Mouse (Mus musculus): ENCODE measurements around the gene Mmp11.
"Not testable (repeated sequence)": the region's sequence is repeated elsewhere in the genome, so short reads cannot be mapped to it uniquely, and the experiment has no call there.

Mmp11 gene

DNA sequence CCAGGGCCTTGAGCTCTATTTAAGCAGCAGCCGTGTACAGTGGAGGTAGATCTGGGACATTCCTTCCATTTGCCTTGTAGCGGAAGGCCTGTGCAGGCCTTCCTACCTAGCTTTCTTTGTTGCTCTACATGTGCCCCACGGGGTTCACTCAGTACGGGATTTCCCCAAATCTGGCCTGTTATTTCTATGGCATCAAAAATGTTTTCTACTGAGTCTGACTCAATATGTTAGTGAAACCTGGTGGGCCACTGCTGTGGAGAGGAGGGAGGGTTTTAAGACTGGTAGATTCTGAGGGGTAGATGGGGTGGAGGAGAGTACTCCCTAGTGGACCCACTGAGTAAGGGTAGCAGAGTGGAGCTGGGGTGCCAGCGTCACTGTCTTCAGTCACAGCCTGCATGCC, 40.6 kb downstream of the Mmp11 start:
- DNase-seq: no peak

DNA sequence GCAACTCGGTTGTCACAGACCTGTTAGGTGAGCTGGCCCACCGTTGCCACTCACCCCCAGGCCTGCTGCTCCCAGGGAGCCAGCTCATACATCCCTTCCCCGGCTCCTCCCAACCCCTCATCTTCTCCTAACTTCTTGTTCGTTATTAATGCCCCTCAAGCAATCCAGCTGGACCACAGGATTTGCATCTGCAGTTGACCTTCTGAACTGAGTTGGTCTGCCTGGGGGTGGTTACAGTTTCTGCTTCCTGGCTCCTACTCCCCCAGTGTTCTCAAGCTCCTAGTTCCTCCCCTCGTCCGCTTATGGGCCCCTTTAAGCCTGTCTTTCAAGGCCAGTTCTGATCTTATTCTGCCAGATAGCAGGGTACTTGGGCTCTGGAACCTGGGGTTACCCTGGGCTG, 41.7 kb downstream of the Mmp11 start:
- no peak for DNase-seq

DNA sequence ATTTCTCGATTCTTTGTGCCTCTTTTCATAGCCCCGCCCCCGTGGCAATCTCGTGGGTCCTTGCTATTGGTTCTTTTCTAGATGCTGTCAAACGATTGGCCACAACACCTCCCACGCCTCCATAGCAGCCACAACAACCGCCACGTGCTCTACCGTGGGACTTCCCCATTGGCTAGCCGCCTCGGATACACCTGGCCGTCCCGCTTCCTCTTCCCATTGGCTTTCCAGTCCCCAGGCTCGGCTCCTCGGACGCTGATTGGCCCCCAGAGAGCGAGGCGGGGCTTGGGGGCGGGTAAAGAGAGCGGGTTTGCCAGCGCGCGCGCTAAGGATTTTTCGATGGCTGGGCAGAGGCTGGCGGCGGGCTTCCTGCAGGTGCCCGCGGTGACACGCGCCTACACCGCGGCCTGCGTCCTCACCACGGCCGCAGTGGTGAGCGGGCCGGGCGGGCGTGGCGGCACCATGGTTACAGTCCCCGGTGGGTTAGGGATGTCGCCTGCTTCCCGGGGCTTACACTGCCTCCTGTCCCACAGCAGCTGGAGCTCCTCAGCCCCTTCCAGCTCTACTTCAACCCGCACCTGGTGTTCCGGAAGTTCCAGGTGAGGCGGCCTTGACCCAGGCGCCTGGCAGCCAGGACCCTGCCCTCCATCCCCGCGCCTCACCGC, 43.1 kb downstream of the Mmp11 start, which contains the start of gene Derl3:
Gene Derl3, plus strand, starts transcription at position 325 of the 662 bp plus-strand sequence.
- peak; percentile 98 for DNase-seq

DNA sequence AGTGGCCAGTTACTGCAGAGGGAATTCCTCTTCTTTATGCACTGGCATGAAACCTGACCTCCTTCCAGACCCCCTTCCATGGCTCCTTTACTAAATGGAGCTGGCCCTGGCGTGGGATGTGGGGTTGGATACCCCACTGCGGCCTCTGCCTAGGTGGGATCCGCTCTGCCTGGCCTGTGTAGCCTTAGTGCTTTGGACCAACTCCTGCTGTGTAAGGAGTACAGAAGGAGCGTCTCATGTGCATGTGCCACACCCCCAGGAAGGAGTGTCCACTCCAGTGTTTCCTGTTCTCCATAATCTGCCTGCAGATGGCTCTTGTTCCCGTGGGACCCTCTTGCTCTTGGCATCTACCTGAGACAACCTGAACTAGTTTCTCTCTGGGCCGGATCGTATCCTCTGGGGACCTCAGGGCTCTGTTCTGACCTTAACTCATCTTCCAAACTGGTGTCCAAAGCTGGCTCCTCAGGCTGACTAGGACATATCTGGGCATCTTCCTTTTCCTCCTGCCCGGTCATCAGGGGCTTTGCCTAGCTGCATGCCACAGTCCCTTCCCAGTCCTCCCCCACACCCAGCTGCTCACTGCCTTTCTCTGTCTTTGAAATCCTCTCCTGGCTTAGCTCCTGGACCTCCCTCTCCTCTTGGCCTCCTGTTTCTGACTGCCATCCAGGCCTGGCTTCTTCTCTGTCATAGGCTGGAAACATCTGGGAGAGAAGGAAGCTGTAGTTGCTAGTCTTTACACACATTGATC, 46.7 kb downstream of the Mmp11 start:
- DNase-seq: no peak

DNA sequence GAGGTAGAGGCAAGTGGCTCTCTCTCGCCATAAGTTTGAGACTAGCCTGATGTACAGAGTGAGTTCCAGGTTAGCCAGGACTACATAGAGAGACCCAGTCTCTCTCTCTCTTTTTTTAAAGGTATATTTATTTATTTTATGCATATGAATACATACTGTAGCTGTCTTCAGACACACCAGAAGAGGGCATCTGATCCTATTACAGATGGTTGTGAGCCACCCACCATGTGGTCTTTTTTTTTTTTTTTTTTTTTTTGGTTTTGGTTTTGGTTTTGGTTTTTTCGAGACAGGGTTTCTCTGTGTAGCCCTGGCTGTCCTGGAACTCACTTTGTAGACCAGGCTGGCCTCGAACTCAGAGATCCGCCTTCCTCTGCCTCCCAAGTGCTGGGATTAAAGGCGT, 48.8 kb downstream of the Mmp11 start:
- DNase-seq: not testable (repeated sequence)

DNA sequence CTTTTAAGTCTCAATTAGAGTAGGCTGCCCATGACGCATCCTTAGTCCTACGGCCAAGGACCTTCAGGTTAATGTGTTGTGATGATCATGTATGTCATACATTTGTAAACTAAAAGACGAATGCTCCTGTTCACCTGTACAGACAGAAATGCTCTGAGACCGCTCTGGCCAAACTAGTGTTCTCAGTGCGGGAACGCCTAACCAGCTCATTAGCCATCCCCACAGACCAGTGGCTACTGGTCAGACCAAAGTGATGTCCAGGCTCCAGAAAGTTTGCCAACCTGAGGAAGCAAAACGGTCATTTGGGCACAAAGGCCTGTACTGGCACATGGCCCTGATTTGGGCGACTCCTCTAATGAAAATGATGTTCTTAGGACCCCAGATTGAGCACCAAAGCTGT, 51.6 kb downstream of the Mmp11 start:
- no peak for DNase-seq

DNA sequence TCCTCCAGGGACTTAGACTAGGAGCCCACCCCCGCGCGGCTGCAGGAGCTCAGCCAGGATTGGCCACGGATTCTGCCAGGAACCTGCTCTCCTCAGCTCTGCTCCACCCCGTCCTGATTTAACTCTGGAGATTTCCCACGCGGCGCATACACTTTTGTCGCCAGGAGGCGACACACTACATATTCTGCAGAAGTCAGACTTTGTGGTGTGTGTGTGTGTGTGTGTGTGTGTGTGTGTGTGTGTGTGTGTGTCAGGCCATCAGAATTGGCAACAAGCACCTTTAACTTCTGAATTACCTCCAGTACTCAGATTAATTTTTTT, 53.1 kb downstream of the Mmp11 start:
- DNase-seq: peak; percentile 84

DNA sequence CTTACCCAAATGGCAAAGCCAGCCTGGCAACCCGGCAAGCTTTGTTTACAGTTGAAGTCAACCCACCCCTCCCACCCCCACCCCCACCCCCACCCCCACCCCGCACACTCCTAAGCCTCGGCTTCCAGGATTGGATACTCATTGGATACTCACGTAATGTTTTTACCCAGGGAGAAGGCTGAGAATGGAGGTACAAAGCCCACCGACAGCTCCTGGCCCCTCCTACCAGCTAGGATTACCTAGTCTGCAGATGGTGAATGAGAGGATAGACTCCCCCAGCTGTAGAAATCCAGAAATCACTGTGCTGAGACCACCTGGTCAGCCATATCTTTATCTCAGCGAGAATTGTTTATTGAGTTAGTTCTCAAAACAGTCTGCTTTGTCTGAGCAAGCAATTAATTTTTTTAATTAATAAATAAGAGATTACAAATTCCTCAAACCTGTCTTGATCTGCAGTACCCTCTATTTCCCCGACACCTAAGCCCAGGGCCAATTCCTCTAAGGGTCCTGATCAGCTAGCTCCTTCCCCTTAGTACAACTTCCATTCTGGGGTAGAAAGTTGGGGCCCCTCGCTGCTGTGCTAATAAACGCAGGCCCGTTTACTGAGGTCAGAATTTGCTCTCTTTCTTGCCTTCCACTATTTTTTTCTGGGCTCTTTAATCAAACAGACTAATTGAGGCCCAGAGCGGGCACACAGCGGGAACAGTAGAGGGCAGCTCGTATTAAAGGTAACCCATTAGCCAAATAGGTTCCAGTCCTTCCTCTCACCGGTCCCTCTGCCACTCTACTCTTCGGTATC, 53.7 kb downstream of the Mmp11 start:
- no peak for DNase-seq

DNA sequence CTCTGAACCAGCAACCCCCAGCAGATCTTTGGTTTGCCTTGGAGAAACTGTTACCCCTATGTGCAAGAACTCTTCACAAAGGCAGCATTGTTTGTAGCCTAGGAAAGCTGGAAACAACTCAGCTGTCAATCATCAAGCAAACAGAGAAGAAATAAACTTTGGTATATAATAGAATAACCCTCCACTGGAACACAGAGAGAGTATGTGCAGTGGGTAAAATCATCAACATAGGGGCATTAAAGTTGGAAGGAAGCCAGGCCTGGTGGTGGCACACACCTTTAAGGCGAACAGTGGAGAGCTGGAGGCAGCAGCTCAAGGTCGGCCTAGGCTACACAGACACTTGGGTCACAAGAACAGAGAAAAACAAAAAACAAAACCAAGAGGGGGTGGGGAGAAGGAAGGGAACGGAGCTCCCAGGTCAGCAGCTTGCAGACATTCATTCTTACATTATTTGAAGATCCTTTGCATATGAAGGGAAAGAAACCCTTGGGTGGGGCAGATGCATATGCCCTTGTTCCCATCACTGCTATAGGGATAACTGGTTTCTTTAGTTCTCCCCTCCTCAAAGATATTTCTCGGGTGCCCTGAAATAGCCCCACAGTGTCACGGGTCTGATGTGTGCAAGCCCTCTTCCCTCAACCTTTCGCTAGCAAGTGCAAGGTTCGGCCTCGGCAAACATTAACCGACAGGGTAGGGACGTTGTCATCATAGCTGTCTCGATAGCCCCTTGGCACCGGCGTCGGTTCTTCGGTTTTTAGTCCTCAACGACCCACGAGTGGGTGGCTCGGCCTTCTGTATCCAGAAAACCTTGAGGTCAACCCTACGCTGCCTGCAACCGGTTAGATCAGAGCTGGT, 54.5 kb downstream of the Mmp11 start:
- no peak for DNase-seq

DNA sequence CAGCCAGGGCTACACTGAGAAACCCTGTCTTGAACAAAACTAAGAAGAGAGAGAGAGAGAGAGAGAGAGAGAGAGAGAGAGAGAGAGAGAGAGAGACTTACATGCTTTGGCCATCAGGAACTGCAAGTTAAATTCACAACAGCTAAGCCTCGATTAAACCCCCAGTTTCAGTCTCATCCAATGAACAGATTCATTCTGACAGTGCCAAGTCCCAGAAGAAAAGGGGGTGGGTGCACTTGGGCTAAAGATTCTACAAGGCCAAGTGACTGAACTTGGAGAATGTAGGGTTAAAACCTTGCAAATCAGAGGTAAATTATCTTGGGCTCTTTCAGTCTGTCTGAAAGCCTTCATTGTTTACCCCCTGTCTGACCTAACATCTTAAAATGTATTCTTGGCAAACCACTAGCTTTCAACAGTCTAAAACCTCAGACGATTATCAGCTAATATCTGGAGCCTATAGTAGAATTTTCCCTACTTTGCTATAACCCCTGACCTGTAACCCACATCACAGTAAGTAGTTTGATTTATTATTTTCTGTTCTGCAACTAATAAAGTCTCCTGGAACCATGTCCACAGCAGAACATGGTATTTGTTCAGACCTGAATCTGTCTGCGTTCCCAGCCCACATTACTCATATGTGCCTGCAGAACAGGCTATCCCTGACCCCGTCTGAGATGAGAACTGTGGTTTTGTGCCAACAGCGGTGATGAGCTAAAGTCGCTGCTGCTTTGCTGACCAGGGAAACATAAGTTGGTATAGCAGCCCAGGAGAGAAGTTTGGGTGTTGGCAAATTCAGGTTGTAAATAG, 55.3 kb downstream of the Mmp11 start:
- DNase-seq: no peak

DNA sequence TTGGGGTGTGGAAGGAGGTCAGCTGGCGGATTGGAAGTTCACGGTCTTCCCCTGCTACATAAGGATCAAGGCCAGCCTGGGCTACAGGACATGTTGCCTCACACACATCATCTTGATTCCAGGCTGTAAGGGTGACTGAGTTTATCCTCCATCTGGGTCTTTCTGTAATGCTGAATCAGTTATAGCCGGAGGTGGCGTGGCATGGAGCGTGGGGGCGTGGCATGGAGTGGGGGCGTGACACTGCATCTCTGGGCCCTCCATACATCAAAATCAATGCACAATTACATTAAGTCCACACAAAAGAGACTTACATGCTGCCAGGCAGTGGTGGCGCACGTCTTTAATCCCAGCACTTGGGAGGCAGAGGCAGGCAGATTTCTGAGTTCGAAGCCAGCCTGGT, 55.9 kb downstream of the Mmp11 start:
- no peak for DNase-seq

DNA sequence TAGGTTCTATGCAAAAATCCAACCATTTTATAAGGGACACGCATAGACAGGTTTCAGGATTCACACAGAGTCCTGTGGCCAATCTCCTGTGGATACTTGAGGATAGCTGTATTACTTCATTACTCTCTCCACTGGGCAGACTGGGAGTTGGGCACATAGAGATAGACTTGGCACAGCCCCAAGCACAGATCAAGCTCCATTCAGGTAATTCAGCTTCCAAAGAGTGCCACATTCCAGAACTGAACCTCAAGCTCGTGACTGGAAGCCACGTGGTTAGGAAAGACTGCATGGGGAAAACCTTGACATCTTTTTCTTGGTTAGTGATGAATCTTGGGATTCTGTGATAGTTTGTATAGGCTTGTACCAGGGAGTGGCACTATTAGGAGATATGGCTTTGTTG, 57.5 kb downstream of the Mmp11 start:
- DNase-seq: no peak

DNA sequence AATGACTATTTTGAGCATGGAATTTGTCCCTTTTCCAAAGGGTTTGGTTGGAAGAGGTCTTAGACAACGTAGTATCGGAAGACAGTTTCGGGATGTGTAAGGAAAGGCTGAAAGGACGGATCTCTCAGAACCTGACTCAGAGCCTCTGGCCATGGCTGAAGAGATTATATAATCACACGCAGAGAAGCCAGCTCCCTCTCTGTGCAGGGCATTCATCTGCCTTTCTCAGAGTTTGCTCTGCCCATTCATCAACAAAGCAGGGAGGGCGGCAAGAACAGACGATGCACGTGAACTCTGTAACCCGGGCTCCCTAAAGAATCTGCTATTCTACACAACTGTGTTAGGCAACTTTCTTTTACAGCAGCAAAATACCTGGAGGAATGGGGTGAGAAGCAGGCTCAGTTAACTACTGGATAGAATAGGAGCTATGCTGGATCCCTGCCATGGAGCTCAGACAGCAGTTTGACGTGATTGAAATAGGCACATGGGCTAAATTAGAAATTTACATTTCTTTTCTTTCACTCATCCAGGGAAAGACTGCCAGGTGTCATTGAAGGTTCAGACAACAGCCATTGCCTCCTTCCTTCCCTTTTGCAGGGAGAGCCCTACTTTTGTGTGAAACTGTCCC, 62.6 kb downstream of the Mmp11 start:
- peak; percentile 82 for DNase-seq
